Mouse (Mus musculus): ENCODE measurements around the gene Clec11a.
A peak's percentile ranks its signal among the peaks of the same experiment; 100 is the strongest.
"Not testable (repeated sequence)": the region's sequence is repeated elsewhere in the genome, so short reads cannot be mapped to it uniquely, and the experiment has no call there.

The Clec11a gene

GRCm38 (mm10) chr7:44322290-44322689, 15.6 kb upstream of the Clec11a start:
- DNase-seq (ENCODE audit: low spot score), result no peak

GRCm38 (mm10) chr7:44320886-44321285, 14.2 kb upstream of the Clec11a start:
- DNase-seq (ENCODE audit: low spot score), result no peak

GRCm38 (mm10) chr7:44317913-44318312, 11.2 kb upstream of the Clec11a start:
- DNase-seq (ENCODE audit: low spot score), result no peak

GRCm38 (mm10) chr7:44312484-44312883, 5.8 kb upstream of the Clec11a start:
- no peak for DNase-seq (ENCODE audit: low spot score)

GRCm38 (mm10) chr7:44311713-44312304, 5.1 kb upstream of the Clec11a start:
- DNase-seq (ENCODE audit: low spot score), result no peak

- DNase-seq (ENCODE audit: low spot score), result peak; percentile 9
Measured at GRCm38 (mm10) chr7:44310878-44311712, 4.4 kb upstream of the Clec11a start.

GRCm38 (mm10) chr7:44310285-44310877, 3.7 kb upstream of the Clec11a start:
- peak; percentile 9 for DNase-seq (ENCODE audit: low spot score)

- no peak for DNase-seq (ENCODE audit: low spot score)
Measured at GRCm38 (mm10) chr7:44309475-44310284, 3.0 kb upstream of the Clec11a start, which contains the start of gene Shank1. Shank1 (plus strand) TSS chr7:44310253.

GRCm38 (mm10) chr7:44307261-44308020, 739 bp upstream of the Clec11a start:
- no peak for DNase-seq (ENCODE audit: low spot score)

GRCm38 (mm10) chr7:44305686-44306085, 1.0 kb downstream of the Clec11a start:
- no peak for DNase-seq (ENCODE audit: low spot score)

GRCm38 (mm10) chr7:44304775-44305641, 1.7 kb downstream of the Clec11a start:
- peak; percentile 97 for DNase-seq (ENCODE audit: low spot score)

- no peak for DNase-seq (ENCODE audit: low spot score)
Measured at GRCm38 (mm10) chr7:44304463-44304774, 2.3 kb downstream of the Clec11a start.

GRCm38 (mm10) chr7:44303346-44304340, 3.1 kb downstream of the Clec11a start:
- no peak for DNase-seq (ENCODE audit: low spot score)

GRCm38 (mm10) chr7:44297501-44297900, 9.2 kb downstream of the Clec11a start:
- DNase-seq (ENCODE audit: low spot score), result not testable (repeated sequence)

GRCm38 (mm10) chr7:44291418-44291817, 15.3 kb downstream of the Clec11a start:
- DNase-seq (ENCODE audit: low spot score), result no peak

GRCm38 (mm10) chr7:44290986-44291385, 15.7 kb downstream of the Clec11a start:
- DNase-seq (ENCODE audit: low spot score), result no peak

- no peak for DNase-seq (ENCODE audit: low spot score)
Measured at GRCm38 (mm10) chr7:44287760-44288159, 18.9 kb downstream of the Clec11a start.

- no peak for DNase-seq (ENCODE audit: low spot score)
Measured at GRCm38 (mm10) chr7:44281586-44281985, 25.1 kb downstream of the Clec11a start.

GRCm38 (mm10) chr7:44280959-44281358, 25.7 kb downstream of the Clec11a start:
- DNase-seq (ENCODE audit: low spot score), result no peak
